Mouse (Mus musculus) hindbrain, embryonic 12.5 days (tissue): ENCODE measurements around the gene Atxn1. TPM values are rescaled to one million over a fixed set of nuclear protein-coding genes. Genes with fewer than 3 reads are reported as not detected.

Experiments
- ATAC-seq: fragments of 200-750 bp; cut with Nextera tagmentation; 2 replicates; pipeline ENCODE4 v1.8.0; 2017; ENCODE audit warnings: moderate TSS enrichment; ENCODE audit not compliant: low FRiP score
- H3K27ac ChIP-seq: fragments of 300-500 bp; sonication (generic); 2 replicates; pipeline ENCODE4 v1.5.1; 2016; ENCODE audit warnings: mild to moderate bottlenecking
- H3K27me3 ChIP-seq: fragments of 300-500 bp; sonication (generic); 2 replicates; pipeline ENCODE4 v1.6.1; 2016; ENCODE audit warnings: mild to moderate bottlenecking
- H3K36me3 ChIP-seq: fragments of 300-500 bp; sonication (generic); 2 replicates; pipeline ENCODE4 v1.6.1; 2016; ENCODE audit warnings: mild to moderate bottlenecking
- H3K4me1 ChIP-seq: fragments of 300-500 bp; sonication (generic); 2 replicates; pipeline ENCODE4 v1.6.1; 2016
- H3K4me2 ChIP-seq: fragments of 300-500 bp; sonication (generic); replicated peaks from 2 replicates; pipeline ENCODE4 v1.6.1; 2016; ENCODE audit warnings: mild to moderate bottlenecking
- H3K4me3 ChIP-seq: fragments of 300-500 bp; sonication (generic); 2 replicates; pipeline ENCODE4 v1.5.1; 2016; ENCODE audit warnings: mild to moderate bottlenecking
- H3K9ac ChIP-seq: fragments of 300-500 bp; sonication (generic); 2 replicates; pipeline ENCODE4 v1.6.1; 2016; ENCODE audit warnings: mild to moderate bottlenecking, moderate library complexity
- H3K9me3 ChIP-seq: fragments of 300-500 bp; sonication (generic); replicated peaks from 2 replicates; pipeline ENCODE4 v1.6.1; 2016; ENCODE audit warnings: mild to moderate bottlenecking
- WGBS: fragments of 180-500 bp; shearing (Covaris S2); methylation state at CpG from one replicate; pipeline ENCODE4 v1.1.7; 2016; 5-methylcytosine and 5-hydroxymethylcytosine counted together
- polyA plus RNA-seq: library from polyadenylated mRNA; unstranded; fragments of >200 nt; fragmentation: Nextera tagmentation; extraction: Ambion mirVana; gene quantifications from 2 replicates; pipeline ENCODE4 v1.2.1, GENCODE M21; 2016

Atxn1 gene
- polyA plus RNA-seq, 1 experiment from 2014 or later: 5.0 TPM

GRCm38 (mm10) chr13:45820473-45821230 lies 144.2 kb downstream of the Atxn1 start:
- ATAC-seq: no peak
- 42% methylated on average over 15 of the region's 15 CpGs for WGBS
- Histone ChIP-seq H3K9ac (no peak overlapping the region), H3K9me3 (no peaks in the 10 kb centered on the region), H3K4me1 (no peaks in the 10 kb centered on the region), H3K27ac (peak overlapping the region; percentile 18; the same call in 1 of the 2 replicates), H3K36me3 (no peaks in the 10 kb centered on the region), H3K4me3 (no peak overlapping the region), H3K4me2 (no peak overlapping the region), H3K27me3 (no peaks in the 10 kb centered on the region)

GRCm38 (mm10) chr13:45816670-45817069 lies 148.1 kb downstream of the Atxn1 start:
- Histone ChIP-seq H3K36me3 (no peaks in the 10 kb centered on the region), H3K4me2 (no peak overlapping the region), H3K27me3 (no peaks in the 10 kb centered on the region), H3K4me1 (no peaks in the 10 kb centered on the region), H3K4me3 (no peak overlapping the region), H3K27ac (no peak overlapping the region), H3K9ac (no peak overlapping the region), H3K9me3 (no peaks in the 10 kb centered on the region)
- 40% methylated on average over 1 of the region's 1 CpGs for WGBS
- no peak for ATAC-seq

GRCm38 (mm10) chr13:45809777-45810410 lies 154.9 kb downstream of the Atxn1 start:
- no peaks in the 10 kb centered on the region for H3K9me3 ChIP-seq
- H3K9ac ChIP-seq: no peak overlapping the region
- H3K4me3 ChIP-seq: no peak overlapping the region
- no peak for ATAC-seq
- no peak overlapping the region for H3K4me2 ChIP-seq
- WGBS: 37% methylated on average over 16 of the region's 16 CpGs
- no peak overlapping the region for H3K27ac ChIP-seq
- H3K27me3 ChIP-seq: no peaks in the 10 kb centered on the region
- H3K4me1 ChIP-seq: peaks cover 31% of the 10 kb centered on the region
- no peaks in the 10 kb centered on the region for H3K36me3 ChIP-seq

- H3K4me3 ChIP-seq: no peak overlapping the region
Measured at GRCm38 (mm10) chr13:45807593-45808043, 157.2 kb downstream of the Atxn1 start.

GRCm38 (mm10) chr13:45806600-45807525 lies 157.9 kb downstream of the Atxn1 start:
- H3K9ac ChIP-seq: no peak overlapping the region
- H3K4me1 ChIP-seq: peaks cover 31% of the 10 kb centered on the region
- WGBS: 45% methylated on average over 18 of the region's 18 CpGs
- no peak overlapping the region for H3K4me3 ChIP-seq
- no peak overlapping the region for H3K27ac ChIP-seq
- ATAC-seq: no peak
- H3K36me3 ChIP-seq: no peaks in the 10 kb centered on the region
- no peaks in the 10 kb centered on the region for H3K9me3 ChIP-seq
- H3K4me2 ChIP-seq: peak overlapping the region; percentile 43
- H3K27me3 ChIP-seq: no peaks in the 10 kb centered on the region

More at GRCm38 (mm10) chr13:45807593-45808043, 157.2 kb downstream of the Atxn1 start:
- 38% methylated on average over 18 of the region's 18 CpGs for WGBS
- no peak overlapping the region for H3K27ac ChIP-seq
- no peak overlapping the region for H3K9ac ChIP-seq
- peak overlapping the region; percentile 43 for H3K4me2 ChIP-seq
- no peak for ATAC-seq
- no peaks in the 10 kb centered on the region for H3K27me3 ChIP-seq
- H3K36me3 ChIP-seq: no peaks in the 10 kb centered on the region
- H3K9me3 ChIP-seq: no peaks in the 10 kb centered on the region
- peaks cover 31% of the 10 kb centered on the region for H3K4me1 ChIP-seq

GRCm38 (mm10) chr13:45805915-45806599 lies 158.8 kb downstream of the Atxn1 start:
- H3K27me3 ChIP-seq: no peaks in the 10 kb centered on the region
- no peaks in the 10 kb centered on the region for H3K36me3 ChIP-seq
- no peak overlapping the region for H3K4me2 ChIP-seq
- no peak overlapping the region for H3K9ac ChIP-seq
- no peaks in the 10 kb centered on the region for H3K9me3 ChIP-seq
- no peak for ATAC-seq
- WGBS: 27% methylated on average over 9 of the region's 9 CpGs
- H3K4me1 ChIP-seq: peaks cover 31% of the 10 kb centered on the region
- H3K27ac ChIP-seq: no peak overlapping the region
- H3K4me3 ChIP-seq: no peak overlapping the region

GRCm38 (mm10) chr13:45802620-45803410 lies 162.0 kb downstream of the Atxn1 start:
- H3K4me3 ChIP-seq: no peak overlapping the region
- no peak overlapping the region for H3K9ac ChIP-seq
- H3K4me1 ChIP-seq: peaks cover 14% of the 10 kb centered on the region; the same call in 1 of the 2 replicates
- no peak overlapping the region for H3K4me2 ChIP-seq
- H3K36me3 ChIP-seq: no peaks in the 10 kb centered on the region
- H3K27ac ChIP-seq: no peak overlapping the region
- H3K27me3 ChIP-seq: no peaks in the 10 kb centered on the region
- no peaks in the 10 kb centered on the region for H3K9me3 ChIP-seq
- ATAC-seq: no peak
- WGBS: 90% methylated on average over 15 of the region's 15 CpGs

- H3K4me1 ChIP-seq: no peaks in the 10 kb centered on the region
- no peak for ATAC-seq
- H3K27ac ChIP-seq: no peak overlapping the region
- no peak overlapping the region for H3K4me2 ChIP-seq
- H3K9ac ChIP-seq: no peak overlapping the region
- H3K27me3 ChIP-seq: no peaks in the 10 kb centered on the region
- H3K4me3 ChIP-seq: no peak overlapping the region
- 91% methylated on average over 4 of the region's 4 CpGs for WGBS
- 0 out of 2 replicates have a peak, but pooled peaks cover 6% of the 10 kb centered on the region for H3K36me3 ChIP-seq
- no peaks in the 10 kb centered on the region for H3K9me3 ChIP-seq
Measured at GRCm38 (mm10) chr13:45798248-45798647, 166.6 kb downstream of the Atxn1 start.

GRCm38 (mm10) chr13:45797696-45798095 lies 167.1 kb downstream of the Atxn1 start:
- Histone ChIP-seq H3K4me1 (no peaks in the 10 kb centered on the region), H3K27me3 (no peaks in the 10 kb centered on the region), H3K4me2 (no peak overlapping the region), H3K9ac (no peak overlapping the region), H3K4me3 (no peak overlapping the region), H3K9me3 (no peaks in the 10 kb centered on the region), H3K27ac (no peak overlapping the region), H3K36me3 (0 out of 2 replicates have a peak, but pooled peaks cover 6% of the 10 kb centered on the region)
- no peak for ATAC-seq
- 87% methylated on average over 6 of the region's 6 CpGs for WGBS

GRCm38 (mm10) chr13:45796286-45796685 lies 168.5 kb downstream of the Atxn1 start:
- 77% methylated on average over 6 of the region's 6 CpGs for whole genome bisulfite sequencing
- Histone ChIP-seq H3K27me3 (no peaks in the 10 kb centered on the region), H3K9ac (no peak overlapping the region), H3K4me2 (no peak overlapping the region), H3K27ac (no peak overlapping the region), H3K9me3 (no peaks in the 10 kb centered on the region), H3K4me3 (no peak overlapping the region), H3K36me3 (0 out of 2 replicates have a peak, but pooled peaks cover 6% of the 10 kb centered on the region), H3K4me1 (no peaks in the 10 kb centered on the region)
- no peak for ATAC-seq

- Histone ChIP-seq H3K9me3 (no peaks in the 10 kb centered on the region), H3K36me3 (0 out of 2 replicates have a peak, but pooled peaks cover 6% of the 10 kb centered on the region), H3K9ac (no peak overlapping the region), H3K27me3 (no peaks in the 10 kb centered on the region), H3K4me3 (no peak overlapping the region), H3K4me1 (no peaks in the 10 kb centered on the region), H3K4me2 (no peak overlapping the region), H3K27ac (no peak overlapping the region)
- ATAC-seq: no peak
- WGBS: 79% methylated on average over 3 of the region's 3 CpGs
Measured at GRCm38 (mm10) chr13:45793796-45794195, 171.0 kb downstream of the Atxn1 start.
